Mouse (Mus musculus) small intestine, adult 2 months (tissue): Measurements from ENCODE around the gene Vmn1r10.

Experiments used
- CTCF ChIP-seq: fragments of 200-500 bp; IDR thresholded peaks from 2 replicates; pipeline ENCODE4 v1.5.1; 2012; ENCODE audit warnings: low read depth, mild to moderate bottlenecking, control low read depth, inconsistent platforms, low read length, moderate library complexity, mixed read lengths; ENCODE audit not compliant: insufficient replicate concordance, insufficient read length; ENCODE audit errors: extremely low read depth
- POLR2A ChIP-seq: fragments of 200-500 bp; IDR thresholded peaks from 2 replicates; pipeline ENCODE4 v1.6.1; 2012; ENCODE audit warnings: low read depth, mild to moderate bottlenecking, control low read depth, inconsistent platforms, low read length, moderate library complexity

GRCm38 (mm10) chr6:57133155-57133554, 23.9 kb downstream of the Vmn1r10 start, which contains the start of gene Vmn1r11:
- no peak for TF ChIP-seq CTCF
- TF ChIP-seq POLR2A = no peak
